Mouse (Mus musculus): ENCODE results near the gene Draxin. TPM values are rescaled to one million over a fixed set of nuclear protein-coding genes. Genes with fewer than 3 reads are reported as not detected.
"Not testable (repeated sequence)": the region's sequence is repeated elsewhere in the genome, so short reads cannot be mapped to it uniquely, and the experiment has no call there.

Draxin gene
- polyA plus RNA-seq, 1 experiment from 2014 or later = not detected

GRCm38 (mm10) chr4:148058218-148058819, 72.2 kb downstream of the Draxin start:
- no peak for DNase-seq (ENCODE audit: low spot score)

GRCm38 (mm10) chr4:148057661-148058209, 72.8 kb downstream of the Draxin start:
- no peak for DNase-seq (ENCODE audit: low spot score)

- DNase-seq (ENCODE audit: low spot score) = no peak
These were observed 73.7 kb downstream of the Draxin start for GRCm38 (mm10) chr4:148056801-148057200.

GRCm38 (mm10) chr4:148056246-148056645, 74.3 kb downstream of the Draxin start:
- no peak for DNase-seq (ENCODE audit: low spot score)

GRCm38 (mm10) chr4:148054961-148055695, 75.4 kb downstream of the Draxin start:
- DNase-seq (ENCODE audit: low spot score) = no peak

GRCm38 (mm10) chr4:148053417-148053920, 77.0 kb downstream of the Draxin start:
- no peak for DNase-seq (ENCODE audit: low spot score)

- DNase-seq (ENCODE audit: low spot score) = no peak
These were observed 77.5 kb downstream of the Draxin start for GRCm38 (mm10) chr4:148052976-148053375.

GRCm38 (mm10) chr4:148051886-148052285, 78.6 kb downstream of the Draxin start:
- DNase-seq (ENCODE audit: low spot score) = no peak

GRCm38 (mm10) chr4:148051046-148051776, 79.3 kb downstream of the Draxin start:
- DNase-seq (ENCODE audit: low spot score) = no peak

GRCm38 (mm10) chr4:148050396-148050914, 80.0 kb downstream of the Draxin start:
- not testable (repeated sequence) for DNase-seq (ENCODE audit: low spot score)

Small RNA genes lying within 50 kb of the gene (microRNA-seq; reads per million reads assigned to microRNA genes)
- gene Mir7022 (ENCODE audit: borderline number of aligned reads) = not detected

Other genes starting within 250 kb of the Draxin start
- gene Mfn2, start 226.0 kb downstream of the Draxin start, polyA plus RNA-seq (2015; fragmentation: Nextera tagmentation; extraction: Ambion mirVana) = 18.2 and 18.8 TPM in 2 replicates
- gene Plod1, start 193.9 kb downstream of the Draxin start, polyA plus RNA-seq (2015; fragmentation: Nextera tagmentation; extraction: Ambion mirVana) = 11.4 TPM in 2 replicates
- gene 2510039O18Rik, start 189.8 kb downstream of the Draxin start, polyA plus RNA-seq (2015; fragmentation: Nextera tagmentation; extraction: Ambion mirVana) = 21.8 and 28.9 TPM in 2 replicates
- gene Nppb, start 144.9 kb downstream of the Draxin start, polyA plus RNA-seq (2015; fragmentation: Nextera tagmentation; extraction: Ambion mirVana) = 0.42 and 0.62 TPM in 2 replicates
- 0.76 and 0.88 TPM in 2 replicates for gene Nppa, start 130.0 kb downstream of the Draxin start, polyA plus RNA-seq (2015; fragmentation: Nextera tagmentation; extraction: Ambion mirVana)
- 4.1 and 4.2 TPM in 2 replicates for gene Clcn6, start 91.9 kb downstream of the Draxin start, polyA plus RNA-seq (2015; fragmentation: Nextera tagmentation; extraction: Ambion mirVana)
- gene Mthfr, start 91.6 kb downstream of the Draxin start, polyA plus RNA-seq (2015; fragmentation: Nextera tagmentation; extraction: Ambion mirVana) = 8.3 and 9.0 TPM in 2 replicates
- gene Agtrap, start 42.7 kb downstream of the Draxin start, polyA plus RNA-seq (2015; fragmentation: Nextera tagmentation; extraction: Ambion mirVana) = 43.3 and 45.2 TPM in 2 replicates
- 42.1 and 46.1 TPM in 2 replicates for gene Mad2l2, start 314 bp downstream of the Draxin start, polyA plus RNA-seq (2015; fragmentation: Nextera tagmentation; extraction: Ambion mirVana)
- 36.2 and 37.7 TPM in 2 replicates for gene Fbxo6, start 21.4 kb upstream of the Draxin start, polyA plus RNA-seq (2015; fragmentation: Nextera tagmentation; extraction: Ambion mirVana)
- gene Fbxo44, start 29.8 kb upstream of the Draxin start, polyA plus RNA-seq (2015; fragmentation: Nextera tagmentation; extraction: Ambion mirVana) = 10.2 and 10.9 TPM in 2 replicates
- 0.71 and 1.1 TPM in 2 replicates for gene Fbxo2, start 29.9 kb upstream of the Draxin start, polyA plus RNA-seq (2015; fragmentation: Nextera tagmentation; extraction: Ambion mirVana)
- not detected in 2 replicates for gene Disp3, start 157.3 kb upstream of the Draxin start, polyA plus RNA-seq (2015; fragmentation: Nextera tagmentation; extraction: Ambion mirVana)

Measured in thymus, postnatal 0 days (tissue).